Mouse (Mus musculus): ENCODE data around the gene S1pr5.

GRCm38 (mm10) chr9:21211624-21212023, 36.6 kb downstream of the S1pr5 start:
- TF ChIP-seq CTCF (IDR thresholded peaks at IDR 0.05; ENCODE audit: extremely low read depth, insufficient read length, insufficient replicate concordance, low read depth, low read length), result no peak
- no peak for TF ChIP-seq POLR2A (IDR thresholded peaks at IDR 0.05; ENCODE audit: low read depth, low read length)

Data from small intestine, adult 2 months (tissue).